Mouse (Mus musculus): ENCODE measurements around the gene Ddb1. TPM values are rescaled to one million over a fixed set of nuclear protein-coding genes. Genes with fewer than 3 reads are reported as not detected.
A peak's percentile ranks its signal among the peaks of the same experiment; 100 is the strongest.

Ddb1 gene
- polyA plus RNA-seq, 1 experiment: 21.0 TPM

GRCm38 (mm10) chr19:10583550-10584146 is 21.5 kb upstream of the Ddb1 start:
- TF ChIP-seq GATA1 (IDR thresholded peaks at IDR 0.05; ENCODE audit: low read length): no peak

- TF ChIP-seq GATA1 (IDR thresholded peaks at IDR 0.05; ENCODE audit: low read length): no peak
Observed at GRCm38 (mm10) chr19:10585112-10585511, 20.0 kb upstream of the Ddb1 start.

- TF ChIP-seq GATA1 (IDR thresholded peaks at IDR 0.05; ENCODE audit: low read length): no peak
Observed at GRCm38 (mm10) chr19:10587231-10587630, 17.9 kb upstream of the Ddb1 start.

GRCm38 (mm10) chr19:10589127-10589857 is 15.8 kb upstream of the Ddb1 start:
- no peak for TF ChIP-seq GATA1 (IDR thresholded peaks at IDR 0.05; ENCODE audit: low read length)

GRCm38 (mm10) chr19:10590301-10590700 is 14.8 kb upstream of the Ddb1 start:
- TF ChIP-seq GATA1 (IDR thresholded peaks at IDR 0.05; ENCODE audit: low read length): no peak

GRCm38 (mm10) chr19:10591659-10592377 is 13.3 kb upstream of the Ddb1 start:
- TF ChIP-seq GATA1 (IDR thresholded peaks at IDR 0.05; ENCODE audit: low read length): no peak

GRCm38 (mm10) chr19:10598188-10598587 is 6.9 kb upstream of the Ddb1 start:
- no peak for TF ChIP-seq GATA1 (IDR thresholded peaks at IDR 0.05; ENCODE audit: low read length)

GRCm38 (mm10) chr19:10599648-10600047 is 5.5 kb upstream of the Ddb1 start:
- TF ChIP-seq GATA1 (IDR thresholded peaks at IDR 0.05; ENCODE audit: low read length): no peak

GRCm38 (mm10) chr19:10602247-10602769 is 2.8 kb upstream of the Ddb1 start:
- TF ChIP-seq GATA1 (IDR thresholded peaks at IDR 0.05; ENCODE audit: low read length): no peak

GRCm38 (mm10) chr19:10602787-10603186 is 2.3 kb upstream of the Ddb1 start:
- no peak for TF ChIP-seq GATA1 (IDR thresholded peaks at IDR 0.05; ENCODE audit: low read length)

GRCm38 (mm10) chr19:10603660-10604523 is 1.2 kb upstream of the Ddb1 start:
- TF ChIP-seq GATA1 (IDR thresholded peaks at IDR 0.05; ENCODE audit: low read length): no peak

- TF ChIP-seq GATA1 (IDR thresholded peaks at IDR 0.05; ENCODE audit: low read length): no peak
Observed at GRCm38 (mm10) chr19:10604534-10604933, 593 bp upstream of the Ddb1 start.

GRCm38 (mm10) chr19:10605901-10606622 is 935 bp downstream of the Ddb1 start:
- TF ChIP-seq GATA1 (IDR thresholded peaks at IDR 0.05; ENCODE audit: low read length): peak; percentile 35

- no peak for TF ChIP-seq GATA1 (IDR thresholded peaks at IDR 0.05; ENCODE audit: low read length)
Observed at GRCm38 (mm10) chr19:10608573-10609240, 3.6 kb downstream of the Ddb1 start.
